Mouse (Mus musculus) ES-E14 (cell line): ENCODE measurements at regions not wholly inside any gene's neighbourhood (a gene's known extent, or its start where the extent isn't known, plus 50 kb on each side); places are given as distances from the start of the nearest gene placed in this dataset.

Experiments
- DNase-seq: peaks from one replicate; pipeline ENCODE4 v3.0.0-alpha.2; 2013; ENCODE audit warnings: low read depth, low spot score
- H3K27ac ChIP-seq: 2 replicates; pipeline ENCODE4 v1.5.1; 2012; ENCODE audit warnings: low read depth, mild to moderate bottlenecking, low read length, moderate library complexity, mixed read lengths; ENCODE audit not compliant: poor library complexity, insufficient read depth, severe bottlenecking
- H3K36me3 ChIP-seq: 2 replicates; pipeline ENCODE4 v1.6.1; 2012; ENCODE audit warnings: mild to moderate bottlenecking, low read length, moderate library complexity, mixed read lengths; ENCODE audit not compliant: control insufficient read depth, poor library complexity, insufficient read depth, severe bottlenecking
- H3K4me1 ChIP-seq, 2 experiments: fragments of 150-350 bp in 1 of 2; sonication (generic) in 1 of 2; 2 replicates each; pipeline ENCODE4 v1.6.1; 2012; ENCODE audit warnings: low read length in 2 of 2, mild to moderate bottlenecking in 1 of 2, mixed read lengths in 1 of 2; ENCODE audit not compliant: control insufficient read depth in 2 of 2, insufficient read depth in 2 of 2, poor library complexity in 1 of 2
- H3K4me3 ChIP-seq, 2 experiments: fragments of 150-350 bp in 1 of 2; sonication (generic) in 1 of 2; 2 replicates each; pipeline ENCODE4 v1.5.1; 2012; ENCODE audit warnings: low read length in 2 of 2, low read depth in 1 of 2, mild to moderate bottlenecking in 1 of 2, mixed read lengths in 1 of 2; ENCODE audit not compliant: insufficient read depth in 1 of 2, poor library complexity in 1 of 2, severe bottlenecking in 1 of 2
- H3K9ac ChIP-seq: 2 replicates; pipeline ENCODE4 v1.6.1; 2012; ENCODE audit warnings: low read depth, mild to moderate bottlenecking, low read length, mixed read lengths; ENCODE audit not compliant: poor library complexity, insufficient read depth, severe bottlenecking
- H3K9me3 ChIP-seq: fragments of 150-350 bp; sonication (generic); 2 replicates; pipeline ENCODE4 v1.6.1; 2012; ENCODE audit warnings: low read depth, mild to moderate bottlenecking, low read length; ENCODE audit not compliant: control insufficient read depth, insufficient read depth
- CHD2 ChIP-seq: IDR thresholded peaks from 2 replicates; pipeline ENCODE4 v1.6.1; 2014; ENCODE audit warnings: mild to moderate bottlenecking, low read depth, low read length, inconsistent platforms
- HCFC1 ChIP-seq: IDR thresholded peaks from 2 replicates; pipeline ENCODE4 v1.6.1; 2012; ENCODE audit warnings: low read length, inconsistent platforms, borderline replicate concordance; ENCODE audit not compliant: insufficient read depth
- MAFK ChIP-seq: IDR thresholded peaks from 2 replicates; pipeline ENCODE4 v1.6.1; 2014; ENCODE audit warnings: mild to moderate bottlenecking, low read depth, low read length, inconsistent platforms; ENCODE audit not compliant: insufficient read depth
- ZC3H11A ChIP-seq: IDR thresholded peaks from 2 replicates; pipeline ENCODE4 v1.6.1; 2012; ENCODE audit warnings: low read depth, mild to moderate bottlenecking, inconsistent platforms, low read length, borderline replicate concordance
- ZNF384 ChIP-seq: IDR thresholded peaks from 2 replicates; pipeline ENCODE4 v1.6.1; 2012; ENCODE audit warnings: low read depth, low read length, inconsistent platforms
- in situ Hi-C, 2 experiments: fragments of 600-800 bp; cut with MboI; formaldehyde crosslinking; loops; one replicate each; pipeline ENCODE4 v1.15.1; 2025; ENCODE audit warnings: low sequenced_read_pairs in 2 of 2, inconsistent platforms in 1 of 2; ENCODE audit not compliant: unreplicated experiment in 2 of 2

DNA sequence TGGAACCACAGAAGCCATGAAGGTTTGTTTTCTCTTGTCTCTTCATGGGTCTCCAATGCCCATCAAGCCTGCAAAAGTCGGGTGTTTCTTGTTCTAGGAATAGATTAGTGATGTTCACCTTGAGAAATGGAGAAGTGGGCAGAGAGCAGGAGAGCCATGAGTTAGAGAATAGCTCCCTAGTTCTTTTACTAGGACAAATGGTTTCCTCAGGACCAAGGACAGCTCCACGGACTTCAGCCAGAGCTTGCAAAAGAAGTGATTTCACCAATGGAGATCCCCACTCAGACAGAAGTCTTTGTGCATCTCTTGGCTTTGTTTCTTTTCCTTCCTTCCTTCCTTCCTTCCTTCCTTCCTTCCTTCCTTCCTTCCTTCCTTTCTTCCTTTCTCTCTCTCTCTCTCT is 166.3 kb upstream of the 1700012A03Rik start:
- TF ChIP-seq HCFC1 (no peak), MAFK (no peak), ZC3H11A (no peak), CHD2 (no peak), ZNF384 (no peak)
- no peaks in the 10 kb centered on the region for H3K9me3 ChIP-seq
- in situ Hi-C loops = no loop called here

DNA sequence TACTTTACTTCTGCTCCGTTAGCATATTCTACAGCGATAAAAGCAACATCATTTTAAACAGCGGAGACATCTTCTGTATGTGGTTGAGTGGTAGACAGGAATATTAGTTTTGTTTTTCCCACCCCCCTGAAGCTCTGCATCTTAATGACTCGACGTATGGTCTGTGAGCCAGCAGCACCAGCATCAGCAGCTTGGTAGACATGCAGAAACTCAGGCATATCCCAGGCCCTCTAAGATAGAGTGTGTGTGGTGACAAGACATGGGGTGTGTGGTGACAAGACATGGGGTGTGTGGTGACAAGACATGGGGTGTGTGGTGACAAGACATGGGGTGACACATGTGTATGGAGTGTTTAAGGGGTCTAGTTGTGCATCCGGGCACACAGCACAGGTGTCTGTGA is 175.4 kb upstream of the 1700012A03Rik start:
- H3K4me1 ChIP-seq = no peaks in the 10 kb centered on the region
- no peak overlapping the region for H3K27ac ChIP-seq
- in situ Hi-C loops = no loop called here
- TF ChIP-seq CHD2 (no peak), MAFK (no peak), HCFC1 (no peak), ZC3H11A (no peak), ZNF384 (no peak)
- H3K9ac ChIP-seq = no peak overlapping the region
- no peak overlapping the region for H3K4me3 ChIP-seq
- H3K9me3 ChIP-seq = no peaks in the 10 kb centered on the region
- H3K36me3 ChIP-seq = no peaks in the 10 kb centered on the region
- DNase-seq = no peak

More for the DNA sequence above, 166.3 kb upstream of the 1700012A03Rik start:
- peaks cover 0 to 3% of the 10 kb centered on the region in 2 experiments; a peak in 1 of 4 replicates for H3K4me1 ChIP-seq
- no peak overlapping the region for H3K27ac ChIP-seq
- DNase-seq = no peak
- H3K36me3 ChIP-seq = no peaks in the 10 kb centered on the region
- H3K4me3 ChIP-seq = no peak overlapping the region
- no peak overlapping the region for H3K9ac ChIP-seq

GRCm38 (mm10) chr6:31873911-31874310 is 176.1 kb upstream of the 1700012A03Rik start:
- no peak for DNase-seq
- in situ Hi-C loops = no loop called here
- TF ChIP-seq HCFC1 = no peak
- TF ChIP-seq ZC3H11A = no peak
- no peak for TF ChIP-seq CHD2
- TF ChIP-seq MAFK = no peak

GRCm38 (mm10) chr6:31871766-31872165 is 178.3 kb upstream of the 1700012A03Rik start:
- no peak overlapping the region for H3K27ac ChIP-seq
- TF ChIP-seq ZC3H11A = no peak
- no peak for TF ChIP-seq CHD2
- TF ChIP-seq ZNF384 = no peak
- no peak for TF ChIP-seq MAFK
- H3K9me3 ChIP-seq = no peaks in the 10 kb centered on the region
- H3K36me3 ChIP-seq = no peaks in the 10 kb centered on the region
- in situ Hi-C loops = no loop called here
- no peak overlapping the region for H3K9ac ChIP-seq
- H3K4me1 ChIP-seq = no peaks in the 10 kb centered on the region
- H3K4me3 ChIP-seq = no peak overlapping the region
- no peak for DNase-seq

More at GRCm38 (mm10) chr6:31873911-31874310, 176.1 kb upstream of the 1700012A03Rik start:
- Histone ChIP-seq H3K9me3 (no peaks in the 10 kb centered on the region), H3K4me1 (no peaks in the 10 kb centered on the region), H3K36me3 (no peaks in the 10 kb centered on the region), H3K27ac (no peak overlapping the region), H3K9ac (no peak overlapping the region), H3K4me3 (no peak overlapping the region)

GRCm38 (mm10) chr6:31861996-31862395 is 188.1 kb upstream of the 1700012A03Rik start:
- Histone ChIP-seq H3K36me3 (no peaks in the 10 kb centered on the region), H3K4me1 (no peaks in the 10 kb centered on the region), H3K4me3 (no peak overlapping the region), H3K27ac (no peak overlapping the region), H3K9me3 (no peaks in the 10 kb centered on the region), H3K9ac (no peak overlapping the region)
- TF ChIP-seq MAFK (no peak), HCFC1 (no peak), ZC3H11A (no peak), ZNF384 (no peak), CHD2 (no peak)
- no peak for DNase-seq
- in situ Hi-C loops = no loop called here
